Mouse (Mus musculus): Measurements from ENCODE around the gene Slc39a1.
"Not testable (repeated sequence)": the region's sequence is repeated elsewhere in the genome, so short reads cannot be mapped to it uniquely, and the experiment has no call there.

Gene Slc39a1

DNA sequence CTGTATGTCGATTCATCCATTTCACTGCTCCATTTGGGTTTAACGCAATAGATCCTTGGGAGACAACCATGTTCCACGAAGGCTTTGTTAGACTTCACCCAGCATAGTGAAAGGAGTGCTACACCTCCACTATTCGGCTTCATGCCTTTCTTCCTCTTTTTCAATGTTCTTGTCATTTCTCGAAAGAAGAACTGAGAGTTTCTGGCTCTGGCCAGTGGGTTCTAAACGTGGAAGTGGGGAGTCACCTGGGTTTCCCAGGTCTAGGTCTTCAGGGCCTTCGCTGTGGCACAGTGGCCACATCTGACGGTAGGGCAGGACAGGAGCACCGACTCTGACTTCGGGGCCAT is 16.7 kb downstream of the Slc39a1 start:
- intact Hi-C loops (cut with DNase I) = loop anchor here (2.0 kb wide), 1 partner anchor 108 kb away; no protein-coding TSS in a partner anchor

DNA sequence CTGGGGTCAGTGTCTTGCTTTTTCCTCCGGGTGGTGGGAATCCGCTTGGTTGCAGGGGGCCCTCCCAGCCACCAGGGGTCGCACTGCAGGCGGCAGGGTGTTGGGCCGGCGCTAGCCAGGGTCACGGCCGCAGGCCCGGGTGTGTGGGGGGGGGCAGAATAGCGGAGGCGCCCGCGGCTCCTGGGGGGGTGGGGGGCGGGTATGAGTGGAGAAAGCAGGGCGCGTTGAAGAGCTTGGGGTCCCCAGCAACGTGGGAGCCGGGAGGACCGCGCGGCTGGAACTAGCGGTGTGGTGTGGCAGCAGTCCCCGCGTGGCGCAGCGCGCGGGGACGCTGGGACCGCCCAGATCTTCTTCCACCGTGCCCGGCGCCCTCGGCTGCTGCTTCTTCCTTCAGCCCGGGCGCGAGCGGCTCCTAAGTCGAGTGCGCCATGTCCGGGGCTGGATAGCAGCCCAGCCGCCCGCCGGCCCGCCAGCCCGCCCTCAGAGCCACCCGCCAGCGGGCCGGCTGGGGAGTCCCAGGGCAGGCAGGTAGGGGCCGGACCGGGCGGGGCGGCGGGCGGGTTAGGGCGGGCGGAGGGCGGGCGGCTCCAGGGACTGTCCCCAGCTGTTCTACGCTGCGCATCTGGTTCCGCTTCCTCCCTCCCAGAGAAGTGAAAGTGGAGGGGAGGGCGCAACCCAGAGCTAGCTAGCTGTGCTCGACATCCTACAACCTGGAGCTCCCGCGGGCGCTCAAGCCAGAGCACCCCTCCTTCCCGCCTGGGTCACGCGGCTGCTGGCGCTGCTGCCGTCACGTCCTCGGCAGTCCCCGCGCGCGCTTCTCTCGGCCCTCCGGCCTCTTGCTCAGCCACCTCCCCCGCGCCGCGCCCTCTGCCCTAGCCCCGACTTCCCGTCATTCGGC is 17.3 kb downstream of the Slc39a1 start, which contains the start of gene Dennd4b:
TSS of gene Dennd4b (plus strand) at position 152 of the 898 bp plus-strand sequence.
- intact Hi-C loops (cut with DNase I) = loop anchor here (2.0 kb wide), 1 partner anchor 108 kb away; no protein-coding TSS in a partner anchor

DNA sequence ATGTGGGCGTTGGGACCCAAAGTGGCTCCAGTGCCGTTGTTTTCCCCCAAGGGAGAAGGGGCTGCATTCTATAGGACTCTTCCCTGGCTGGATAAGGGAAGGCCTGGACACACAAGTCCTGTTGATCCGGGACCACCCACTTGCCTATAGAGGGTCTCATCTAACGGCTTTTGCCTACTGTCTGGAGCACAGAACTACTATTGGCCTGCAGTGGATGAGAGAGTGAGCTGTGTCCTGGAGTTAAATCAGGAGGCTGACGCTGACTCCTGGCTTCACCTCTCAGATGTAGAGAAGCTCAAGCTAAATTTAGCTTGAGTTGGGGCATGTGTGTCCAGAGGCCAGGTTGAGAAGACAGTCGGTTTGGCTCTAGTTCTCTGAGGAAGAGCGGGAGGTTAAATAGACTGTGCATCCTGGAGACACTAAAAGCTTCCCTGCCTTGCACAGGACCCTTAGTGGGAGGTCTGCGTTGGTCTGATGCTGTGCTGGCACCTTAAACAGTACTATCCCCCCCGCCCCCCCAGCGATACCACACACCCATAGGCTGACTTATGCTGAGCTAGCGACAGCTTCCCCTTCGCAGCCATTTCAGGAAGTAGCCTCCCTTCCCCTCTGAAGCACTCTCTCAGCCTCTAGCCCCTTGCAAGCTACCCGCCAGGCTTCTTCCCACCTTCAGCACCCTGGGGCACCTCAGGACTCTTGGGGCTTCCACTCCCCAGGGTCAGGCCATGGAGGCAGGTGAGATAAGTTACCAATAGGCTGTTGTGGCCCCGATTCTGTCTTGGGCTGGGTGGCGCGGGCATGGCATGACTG is 18.2 kb downstream of the Slc39a1 start:
- intact Hi-C loops (cut with DNase I) = loop anchor here (2.0 kb wide), 1 partner anchor 107 kb away; no protein-coding TSS in a partner anchor

- intact Hi-C loops (cut with DNase I) = no loop called here
Observed at GRCm38 (mm10) chr3:90266901-90267775, 19.2 kb downstream of the Slc39a1 start.

- intact Hi-C loops (cut with DNase I) = no loop called here
Observed at GRCm38 (mm10) chr3:90268190-90268589, 20.2 kb downstream of the Slc39a1 start.

DNA sequence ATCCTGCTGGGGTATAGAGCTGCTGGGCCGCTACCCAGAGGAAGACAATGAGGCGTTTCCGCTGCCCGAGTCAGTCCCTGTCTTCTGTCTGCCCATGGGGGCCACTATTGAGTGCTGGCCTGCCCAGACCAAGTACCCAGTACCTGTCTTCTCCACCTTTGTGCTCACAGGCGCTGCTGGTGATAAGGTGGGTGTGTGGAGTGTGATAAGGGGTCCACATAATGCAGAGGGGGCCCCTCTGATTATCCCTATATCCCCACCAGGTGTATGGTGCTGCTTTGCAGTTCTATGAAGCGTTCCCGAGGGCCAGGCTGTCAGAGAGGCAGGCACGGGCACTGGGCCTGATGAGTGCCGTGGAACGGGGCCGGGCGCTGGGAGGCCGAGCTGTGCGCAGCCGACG is 21.0 kb downstream of the Slc39a1 start:
- intact Hi-C loops (cut with DNase I) = no loop called here

DNA sequence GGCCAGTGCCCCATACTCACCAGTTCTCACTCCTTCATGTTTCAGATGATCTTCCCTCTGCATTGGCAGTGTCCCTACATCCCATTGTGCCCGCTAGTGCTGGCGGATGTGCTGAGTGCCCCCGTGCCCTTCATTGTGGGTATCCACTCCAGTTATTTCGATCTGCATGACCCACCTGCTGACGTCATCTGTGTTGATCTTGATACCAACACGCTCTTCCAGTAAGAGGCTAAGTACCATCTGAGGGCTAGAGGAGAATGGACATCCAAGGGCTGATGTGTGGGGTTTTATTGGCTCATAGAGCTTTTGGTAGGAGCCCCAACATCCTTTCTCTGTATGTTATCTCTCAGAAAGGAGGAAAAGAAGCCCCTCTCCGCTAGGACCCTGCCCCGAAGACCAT is 22.8 kb downstream of the Slc39a1 start:
- intact Hi-C loops (cut with DNase I) = loop anchor here (5.0 kb wide), 1 partner anchor 92 kb away; no protein-coding TSS in a partner anchor

- intact Hi-C loops (cut with DNase I) = loop anchor here (5.0 kb wide), 1 partner anchor 90 kb away; no protein-coding TSS in a partner anchor
Observed at GRCm38 (mm10) chr3:90272170-90272569, 24.2 kb downstream of the Slc39a1 start.

DNA sequence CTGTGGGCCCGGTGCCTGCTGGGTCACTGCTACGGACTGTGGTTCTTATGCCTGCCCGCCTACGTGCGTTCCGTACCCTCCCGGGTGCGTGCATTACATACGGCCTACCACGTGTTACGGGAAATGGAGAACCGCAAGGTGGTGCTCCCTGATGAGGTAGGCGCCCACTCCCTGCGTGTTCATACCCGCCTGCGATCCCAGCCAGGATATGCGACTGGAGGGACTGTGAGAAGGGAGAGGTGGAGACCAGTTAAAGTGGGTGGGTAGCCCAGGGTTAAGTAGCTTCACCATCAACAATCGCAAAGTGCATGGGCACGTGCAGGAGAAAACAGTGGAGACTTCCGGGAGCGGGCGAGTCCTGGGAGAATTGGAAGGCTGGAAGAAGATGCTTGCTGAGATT is 25.9 kb downstream of the Slc39a1 start:
- intact Hi-C loops (cut with DNase I) = loop anchor here (5.0 kb wide), 1 partner anchor 88 kb away; no protein-coding TSS in a partner anchor

DNA sequence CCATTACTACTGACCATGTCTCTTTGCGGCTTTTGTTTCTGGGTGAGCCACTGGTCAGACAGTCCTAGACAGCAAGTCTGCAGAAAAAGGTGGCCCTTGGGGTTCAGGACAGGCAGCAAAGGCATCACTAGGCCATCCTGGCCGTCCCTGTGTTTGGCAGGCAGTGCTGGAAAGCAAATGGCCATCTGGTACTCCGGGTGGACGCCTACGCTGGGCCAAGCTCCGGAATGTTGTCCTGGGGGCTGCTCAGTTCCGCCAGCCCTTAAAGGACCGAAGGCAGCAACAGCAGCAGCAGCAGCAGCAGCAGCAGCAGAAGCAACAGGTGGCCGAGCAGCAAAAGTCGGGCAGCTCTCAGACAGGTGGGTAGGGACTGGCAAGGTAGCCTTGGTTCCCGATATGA is 27.3 kb downstream of the Slc39a1 start:
- intact Hi-C loops (cut with DNase I) = no loop called here

- intact Hi-C loops (cut with DNase I) = no loop called here
Observed at GRCm38 (mm10) chr3:90276858-90277257, 28.9 kb downstream of the Slc39a1 start.

GRCm38 (mm10) chr3:90277793-90278192 is 29.8 kb downstream of the Slc39a1 start:
- intact Hi-C loops (cut with DNase I) = no loop called here

GRCm38 (mm10) chr3:90278211-90278610 is 30.2 kb downstream of the Slc39a1 start:
- intact Hi-C loops (cut with DNase I) = no loop called here

GRCm38 (mm10) chr3:90279216-90279615 is 31.2 kb downstream of the Slc39a1 start:
- intact Hi-C loops (cut with DNase I) = no loop called here

DNA sequence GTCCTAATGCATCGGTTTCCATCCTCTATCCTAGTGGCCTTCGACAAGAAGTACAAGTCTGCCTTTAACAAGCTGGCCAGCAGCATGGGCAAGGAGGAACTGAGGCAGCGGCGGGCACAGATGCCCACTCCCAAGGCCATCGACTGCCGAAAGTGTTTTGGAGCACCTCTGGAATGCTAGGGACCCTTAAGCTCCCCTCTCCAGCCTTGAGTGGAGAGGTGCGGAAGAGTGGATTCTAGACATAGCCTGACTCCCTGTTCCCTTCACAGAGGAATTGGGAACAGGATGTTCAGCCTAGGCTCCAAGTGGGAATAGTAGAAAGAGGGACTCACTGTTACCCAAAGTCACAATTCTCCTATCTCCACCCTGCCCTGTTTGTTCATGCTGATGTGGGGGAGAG is 31.8 kb downstream of the Slc39a1 start:
- intact Hi-C loops (cut with DNase I) = no loop called here

GRCm38 (mm10) chr3:90280708-90281107 is 32.7 kb downstream of the Slc39a1 start:
- intact Hi-C loops (cut with DNase I) = no loop called here

DNA sequence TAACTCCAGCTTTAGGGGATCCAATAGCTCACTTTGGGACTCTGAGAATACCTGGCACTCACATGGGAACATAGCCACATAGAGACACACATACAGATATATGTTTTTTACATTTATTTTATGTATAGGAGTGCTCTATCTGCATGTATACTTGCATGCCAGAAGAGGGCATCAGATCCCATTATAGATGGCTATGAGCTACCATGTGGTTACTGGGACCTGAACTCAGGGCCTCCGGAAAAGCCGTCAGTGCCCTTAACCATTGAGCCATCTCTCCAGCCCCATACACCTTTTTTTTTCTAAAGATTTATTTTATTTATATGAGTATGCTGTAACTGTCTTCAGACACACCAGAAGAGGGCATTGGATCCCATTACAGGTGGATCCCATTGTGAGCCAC is 36.2 kb downstream of the Slc39a1 start:
- intact Hi-C loops (cut with DNase I) = no loop called here

GRCm38 (mm10) chr3:90289403-90289802 is 41.4 kb downstream of the Slc39a1 start:
- intact Hi-C loops (cut with DNase I) = not testable (repeated sequence)

- intact Hi-C loops (cut with DNase I) = loop anchor here (5.0 to 10.0 kb wide), 2 partner anchors 82 to 174 kb away; partner anchors contain the start of gene Npr1
Observed at GRCm38 (mm10) chr3:90290602-90291001, 42.6 kb downstream of the Slc39a1 start.

DNA sequence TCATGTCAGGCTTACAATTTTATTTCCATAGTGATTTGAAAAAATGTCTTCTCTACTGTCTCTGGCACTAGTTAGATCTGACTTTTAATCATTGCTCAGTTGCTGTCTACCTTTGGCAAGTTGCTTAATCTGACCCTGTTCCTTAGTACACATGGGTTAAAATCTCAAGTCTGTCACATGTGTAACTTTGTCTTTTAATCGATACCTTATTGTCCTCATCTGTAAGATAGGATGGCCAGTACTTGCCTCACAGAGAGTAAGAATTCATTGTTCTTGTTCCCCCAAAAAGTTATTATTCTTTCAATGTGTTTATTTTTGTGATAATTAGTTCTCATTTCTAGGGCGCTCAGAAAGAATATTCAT is 44.0 kb downstream of the Slc39a1 start:
- intact Hi-C loops (cut with DNase I) = loop anchor here (5.0 to 10.0 kb wide), 2 partner anchors 80 to 173 kb away; partner anchors contain the start of gene Npr1

All from adrenal gland (tissue).